Mouse (Mus musculus): ENCODE measurements at regions not wholly inside any gene's neighbourhood (a gene's known extent, or its start where the extent isn't known, plus 50 kb on each side); places are given as distances from the start of the nearest gene placed in this dataset.

DNA sequence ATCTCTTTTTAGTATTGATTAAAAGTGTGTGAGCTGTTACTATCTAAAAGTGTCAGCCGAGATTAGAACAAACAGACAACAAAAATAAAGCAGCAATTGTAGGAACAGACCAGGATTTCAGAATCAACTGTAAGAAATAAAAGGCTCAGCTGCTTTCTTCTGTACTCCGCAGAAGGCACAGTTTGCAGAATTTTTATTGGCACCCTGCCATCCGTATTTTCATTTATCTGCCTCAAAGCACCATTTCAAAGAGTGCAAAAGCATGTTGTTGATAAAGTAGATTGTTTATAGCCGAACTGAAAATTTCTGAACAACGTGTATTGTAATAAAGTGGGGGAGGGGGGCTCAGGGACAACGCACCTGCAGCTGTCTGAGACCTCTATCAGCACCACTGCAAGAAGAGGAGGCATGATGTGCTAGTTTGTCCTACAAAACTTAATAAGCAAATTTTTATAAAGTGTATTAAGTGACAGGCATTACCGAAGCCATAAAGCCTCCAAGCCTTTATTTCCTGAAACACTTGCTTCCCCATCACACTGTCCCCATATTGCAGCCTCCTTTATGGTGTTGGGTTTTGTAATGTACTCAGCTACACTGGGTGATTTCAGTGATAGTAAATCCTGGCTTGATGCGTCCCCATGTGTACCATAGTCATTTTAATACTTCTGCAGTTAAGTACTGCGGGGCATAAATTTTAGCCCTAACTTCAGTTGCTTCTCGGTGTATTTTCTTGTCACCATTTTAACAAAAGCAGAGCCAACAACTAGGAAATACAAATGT, 457.8 kb downstream of the Hsfy2 start:
- no peak for TF ChIP-seq CTCF (IDR thresholded peaks at IDR 0.05; ENCODE audit: borderline replicate concordance, insufficient read depth, low read depth, low read length)
- TF ChIP-seq POLR2A (IDR thresholded peaks at IDR 0.05; ENCODE audit: borderline replicate concordance, insufficient read depth, low read length): no peak
